Mouse (Mus musculus): ENCODE results near the gene Tmc6. TPM values are rescaled to one million over a fixed set of nuclear protein-coding genes. Genes with fewer than 3 reads are reported as not detected.
"Not testable (repeated sequence)": the region's sequence is repeated elsewhere in the genome, so short reads cannot be mapped to it uniquely, and the experiment has no call there.

The Tmc6 gene
- total RNA-seq, 2 experiments from 2014 or later = 5.5 to 5.9 TPM

DNA sequence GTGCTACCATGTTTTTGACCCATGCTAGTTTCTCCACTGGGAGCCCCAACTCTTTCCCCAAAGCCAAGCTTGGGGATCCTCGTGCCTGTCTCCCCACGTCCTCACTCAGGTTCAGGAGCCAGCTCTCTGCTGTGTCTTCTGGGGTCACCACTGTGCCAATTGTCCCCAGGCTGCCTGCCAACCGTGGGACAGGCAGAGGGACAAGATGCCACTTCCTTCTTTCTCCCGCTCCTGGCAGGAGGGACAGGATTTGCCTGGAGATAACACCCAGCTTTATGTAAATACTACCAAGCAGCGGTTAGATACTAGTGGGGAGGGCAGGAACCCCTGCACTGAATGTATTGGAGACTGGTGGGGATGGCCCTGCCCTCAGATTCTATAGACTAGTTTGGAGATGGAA lies 31.9 kb upstream of the Tmc6 start:
- no peak for DNase-seq (ENCODE audit: low spot score in 2 of 2)

DNA sequence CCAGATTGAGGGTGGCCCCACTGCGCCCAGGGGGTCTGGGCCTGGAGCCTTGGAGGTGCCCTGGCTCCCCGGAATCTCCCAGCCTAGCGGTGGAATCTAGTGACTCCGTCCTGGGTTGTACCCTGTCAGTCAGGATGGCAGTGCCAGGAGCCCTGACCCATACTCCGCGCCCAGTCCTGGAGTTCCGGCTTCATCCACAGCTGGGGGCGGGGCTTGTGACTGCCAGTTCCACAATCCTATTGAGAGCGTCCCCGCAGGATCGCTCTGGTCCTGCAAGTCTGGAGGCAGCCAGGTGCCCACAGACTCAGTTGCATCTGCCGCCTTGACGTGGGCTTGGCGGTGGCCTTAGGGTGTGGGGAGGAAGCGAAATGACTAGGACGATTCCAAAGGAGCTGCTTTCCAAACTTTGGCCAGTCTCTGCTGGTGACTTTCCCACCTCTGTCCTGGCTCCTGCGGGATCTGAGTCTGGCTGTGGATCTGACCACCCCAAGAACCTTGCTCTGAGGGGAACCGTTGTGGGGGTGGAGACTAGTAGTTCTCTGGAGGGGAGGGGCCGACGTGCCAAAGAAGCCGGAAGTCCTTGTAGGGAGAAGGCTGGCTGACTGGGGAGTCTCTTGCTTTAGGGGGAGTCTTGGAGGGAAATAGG lies 28.5 kb upstream of the Tmc6 start:
- DNase-seq (ENCODE audit: low spot score in 2 of 2) = peak; percentile 69 to 73

DNA sequence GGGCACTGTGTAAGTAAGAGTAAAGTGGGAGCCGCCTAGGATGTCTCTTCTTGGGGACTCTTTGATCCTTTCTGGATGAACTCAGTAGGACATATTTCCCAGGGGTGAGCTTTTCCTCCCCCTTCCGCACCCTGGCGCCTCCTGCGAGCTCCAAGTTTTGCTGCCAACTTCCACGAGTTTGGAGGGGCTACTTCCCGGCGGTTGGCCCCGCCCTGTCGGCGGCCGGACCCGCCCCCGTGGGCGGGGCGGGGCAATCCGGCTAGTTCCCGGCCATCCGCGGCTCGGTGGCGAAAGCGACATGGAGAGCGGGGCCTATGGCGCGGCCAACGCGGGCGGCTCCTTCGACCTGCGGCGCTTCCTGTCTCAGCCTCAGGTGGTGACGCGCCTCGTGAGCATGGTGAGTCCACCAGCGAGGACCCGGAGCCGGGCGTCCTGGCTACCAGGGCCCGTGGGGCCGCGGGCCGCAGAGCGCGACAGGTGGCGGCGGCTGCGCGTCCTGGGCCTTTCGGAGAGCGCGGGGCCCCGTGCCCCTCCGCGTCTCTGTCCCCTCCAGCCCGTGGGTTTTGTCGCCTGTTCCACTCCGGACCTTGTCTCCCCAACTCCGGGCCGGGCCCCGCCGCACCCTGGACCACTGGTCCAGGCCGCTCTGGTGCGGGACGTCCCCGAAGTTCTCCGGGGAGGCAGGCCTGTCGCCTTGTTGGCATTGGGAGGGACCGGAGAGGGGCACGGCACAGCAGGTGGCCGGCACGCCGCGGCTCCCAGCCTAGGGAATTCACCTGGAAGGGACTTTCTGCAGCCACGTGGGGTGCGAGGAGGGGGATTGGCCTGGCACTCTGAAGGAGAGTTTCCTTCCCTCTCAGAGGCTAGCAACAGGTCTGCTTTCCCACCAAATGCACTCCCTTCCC lies 27.7 kb upstream of the Tmc6 start, which contains the start of the genes Gm20708 and Syngr2:
Gene Gm20708 (plus strand): TSS at position 262 of the 905 bp plus-strand sequence.
Gene Syngr2 (plus strand): TSS at position 262 of the 905 bp plus-strand sequence.
- peak; percentile 52 to 71 for DNase-seq (ENCODE audit: low spot score in 2 of 2)

DNA sequence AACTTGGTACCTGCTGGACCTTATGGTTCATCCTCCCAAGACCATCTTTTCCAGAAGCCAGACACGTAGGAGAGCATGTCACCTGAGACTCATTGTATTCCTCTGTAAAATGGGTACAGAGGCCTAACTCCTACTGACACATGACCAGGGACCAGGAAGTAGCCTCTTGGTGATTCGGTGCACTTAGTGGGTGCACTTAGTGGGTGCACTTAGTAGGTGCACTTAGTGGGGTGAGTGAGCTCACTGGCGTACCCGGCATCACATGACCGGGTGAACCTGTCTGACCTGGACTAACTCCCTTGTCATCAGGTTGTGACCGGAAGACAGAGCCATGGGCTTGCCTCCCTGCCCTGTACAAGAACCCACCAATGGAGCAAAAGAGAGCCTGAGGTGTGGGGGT lies 24.8 kb upstream of the Tmc6 start:
- DNase-seq (ENCODE audit: low spot score in 2 of 2) = no peak

DNA sequence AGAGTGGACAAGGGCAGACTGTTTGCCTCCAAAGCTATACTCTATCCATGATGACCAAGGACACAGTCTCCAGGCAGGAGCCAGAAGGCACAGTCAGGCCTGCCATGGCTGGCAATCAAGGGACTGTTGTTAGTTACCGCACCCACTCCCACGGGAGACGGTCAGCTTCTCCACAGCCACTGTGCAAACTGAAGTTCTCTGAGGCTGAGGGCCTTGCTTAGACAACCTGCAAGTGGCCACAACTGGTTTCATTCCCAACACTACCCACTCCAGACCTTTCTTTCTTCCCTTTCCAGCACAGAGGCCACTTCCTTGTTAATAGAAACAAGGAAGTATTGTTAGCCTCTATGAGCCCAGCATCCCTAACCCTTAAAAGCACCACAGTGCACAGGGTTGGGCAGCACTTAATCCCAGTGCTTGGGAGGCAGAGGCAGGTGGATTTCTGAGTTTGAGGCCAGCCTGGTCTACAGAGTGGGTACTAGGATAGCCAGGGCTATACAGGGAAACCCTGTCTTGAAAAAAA lies 21.2 kb upstream of the Tmc6 start:
- DNase-seq (ENCODE audit: low spot score in 2 of 2) = no peak

DNA sequence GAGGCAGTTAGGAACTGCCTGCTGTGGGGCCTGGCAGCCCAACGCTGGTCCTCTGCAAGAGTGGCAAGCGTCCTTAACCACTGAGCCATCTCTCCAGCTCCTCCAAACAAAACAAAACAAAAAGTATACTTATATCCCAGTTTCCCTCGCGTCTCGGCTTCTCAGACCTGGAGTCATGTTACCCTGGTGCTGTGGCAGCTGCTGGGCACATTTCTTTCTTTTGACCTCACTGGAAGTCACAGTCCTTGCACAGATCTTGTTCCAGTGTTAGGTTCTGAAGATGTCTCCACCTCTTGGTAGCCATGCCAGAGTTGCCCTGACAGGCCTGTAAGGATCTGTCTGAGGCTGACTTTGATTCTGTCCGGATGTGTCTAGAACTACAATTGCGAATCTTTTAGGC lies 19.7 kb upstream of the Tmc6 start:
- no peak for DNase-seq (ENCODE audit: low spot score in 2 of 2)

DNA sequence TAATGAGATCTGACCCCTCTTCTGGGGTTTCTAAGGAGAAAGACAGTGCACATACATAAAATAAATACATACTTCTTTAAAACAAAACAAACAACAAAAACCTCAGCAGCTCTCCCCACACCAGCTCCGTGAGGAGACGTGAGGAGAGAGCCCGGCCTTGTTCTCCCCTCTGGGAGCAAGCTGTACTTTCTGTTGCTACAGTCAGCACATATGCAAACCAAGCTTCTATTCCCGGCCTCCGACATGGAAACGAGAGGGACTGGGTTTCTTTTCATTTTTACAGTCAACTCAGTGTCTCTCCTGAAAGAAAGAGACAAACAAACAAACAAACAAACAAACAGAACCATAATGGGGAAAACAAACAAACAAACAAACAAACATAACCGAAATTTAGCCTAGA lies 18.0 kb upstream of the Tmc6 start:
- DNase-seq (ENCODE audit: low spot score in 2 of 2) = no peak

DNA sequence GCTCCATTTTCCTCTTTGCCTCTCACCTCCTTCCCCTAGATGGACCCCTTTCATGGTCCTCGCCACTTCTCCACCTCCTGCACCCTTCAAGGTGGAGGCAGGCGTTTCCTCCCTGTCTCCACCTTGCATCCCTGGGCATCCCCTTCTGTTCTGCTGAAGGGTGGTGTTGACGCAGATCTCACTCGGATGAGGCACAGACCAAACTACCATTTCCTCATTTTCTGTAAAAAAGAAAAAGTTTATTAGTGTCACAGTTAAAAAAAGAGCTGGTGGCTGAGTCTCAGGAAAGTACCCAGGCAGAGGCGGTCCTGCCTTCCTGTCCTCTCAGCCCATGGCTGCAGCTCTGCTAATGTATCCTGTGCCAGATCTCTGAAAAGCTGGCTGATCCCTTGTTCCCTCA lies 17.2 kb upstream of the Tmc6 start:
- no peak for DNase-seq (ENCODE audit: low spot score in 2 of 2)

DNA sequence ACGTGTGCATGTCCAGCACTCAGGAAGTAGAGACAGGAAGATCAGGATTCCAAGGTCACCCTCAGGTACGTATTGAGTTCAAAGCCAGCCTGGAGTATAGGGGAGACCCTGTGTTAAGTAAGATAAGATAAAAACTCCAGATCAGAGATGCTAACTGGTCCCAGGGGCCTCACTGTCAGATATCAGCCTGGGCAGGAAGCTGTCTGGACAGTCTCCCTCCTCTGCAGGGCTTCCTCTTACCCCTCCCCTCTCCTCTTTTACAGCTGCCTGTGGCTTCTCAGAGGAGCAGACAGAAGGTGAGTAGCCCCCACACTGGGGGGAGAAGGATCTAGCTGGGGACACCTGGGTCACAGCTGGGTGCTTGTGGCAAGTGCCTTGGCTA lies 16.2 kb upstream of the Tmc6 start:
- DNase-seq (ENCODE audit: low spot score in 2 of 2) = no peak

DNA sequence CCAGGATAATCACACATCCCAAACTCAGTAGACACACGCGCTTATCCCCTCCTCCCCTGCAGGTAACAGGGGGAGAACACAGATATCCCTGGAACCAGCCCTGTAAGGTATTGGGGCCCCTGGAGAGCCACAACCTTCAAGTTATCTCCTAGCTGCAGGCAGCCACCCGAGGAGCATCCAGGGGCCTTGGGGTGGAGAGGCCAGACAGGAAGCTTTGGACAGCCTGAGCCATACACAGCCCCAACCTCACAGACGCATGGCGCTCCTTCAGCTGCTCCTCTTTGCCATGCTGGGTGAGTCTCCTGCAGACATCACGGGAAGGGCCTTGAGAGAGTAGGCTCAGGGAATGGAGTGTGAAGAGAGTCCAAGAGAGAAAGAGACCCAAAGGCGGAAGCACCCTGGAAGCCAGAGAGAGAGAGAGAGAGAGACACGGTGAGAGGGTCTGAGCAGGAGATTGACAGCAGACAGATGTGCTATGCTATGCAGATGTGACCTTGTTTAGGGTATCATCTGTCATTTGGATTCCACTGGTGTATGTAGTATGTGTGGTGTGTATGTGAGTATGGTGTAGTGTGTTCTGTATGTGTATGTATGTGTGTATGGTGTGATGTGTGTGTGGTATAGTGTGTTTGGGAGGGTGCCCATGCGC lies 15.6 kb upstream of the Tmc6 start, which contains the start of gene 6030468B19Rik:
Gene 6030468B19Rik (plus strand): TSS at position 150 of the 649 bp plus-strand sequence.
- no peak for DNase-seq (ENCODE audit: low spot score in 2 of 2)

DNA sequence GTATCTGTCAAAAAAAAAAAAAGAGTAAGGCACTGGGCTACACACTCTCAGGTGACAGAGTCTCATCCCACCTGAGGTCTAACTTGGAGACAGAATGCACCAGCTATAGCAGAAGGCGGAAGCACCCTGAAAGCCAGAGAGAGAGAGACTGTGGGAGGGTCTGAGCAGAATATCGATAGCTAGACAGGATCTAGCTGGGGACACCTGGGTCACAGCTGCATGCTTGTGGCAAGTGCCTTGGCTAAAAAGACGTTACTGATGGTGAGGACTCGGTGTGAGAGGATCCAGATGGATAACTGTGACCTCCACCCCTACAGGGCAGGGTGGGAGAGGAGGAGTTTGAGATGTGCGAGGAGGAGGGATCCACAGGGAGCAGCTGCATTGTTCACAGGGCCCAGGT lies 15.0 kb upstream of the Tmc6 start:
- DNase-seq (ENCODE audit: low spot score in 2 of 2) = no peak

DNA sequence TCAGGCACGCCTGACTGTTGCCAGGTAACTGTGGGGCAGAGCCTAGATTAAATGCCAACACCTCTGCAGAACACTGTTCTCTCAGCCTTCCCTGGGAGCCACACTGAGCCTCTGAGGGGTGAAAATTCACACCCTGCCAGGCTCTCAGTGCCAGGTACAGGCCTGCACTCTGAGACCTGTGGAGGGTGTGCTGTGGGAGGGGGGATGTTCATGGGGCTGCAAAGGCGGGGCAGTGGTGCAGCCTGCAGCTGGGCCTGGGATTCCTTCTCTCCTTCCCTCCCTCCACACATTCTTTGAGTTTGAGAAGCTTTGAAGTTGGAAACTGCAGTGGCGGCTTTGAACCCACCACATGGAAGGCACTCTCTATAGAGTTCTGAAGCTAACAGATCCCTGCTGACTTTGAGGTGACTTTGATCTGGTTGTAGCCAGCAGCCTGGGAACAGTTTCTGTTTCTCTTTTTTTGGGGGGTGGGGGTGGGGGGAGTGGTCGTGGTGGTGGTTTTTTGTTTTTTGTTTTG lies 12.1 kb upstream of the Tmc6 start:
- DNase-seq (ENCODE audit: low spot score in 2 of 2) = no peak

DNA sequence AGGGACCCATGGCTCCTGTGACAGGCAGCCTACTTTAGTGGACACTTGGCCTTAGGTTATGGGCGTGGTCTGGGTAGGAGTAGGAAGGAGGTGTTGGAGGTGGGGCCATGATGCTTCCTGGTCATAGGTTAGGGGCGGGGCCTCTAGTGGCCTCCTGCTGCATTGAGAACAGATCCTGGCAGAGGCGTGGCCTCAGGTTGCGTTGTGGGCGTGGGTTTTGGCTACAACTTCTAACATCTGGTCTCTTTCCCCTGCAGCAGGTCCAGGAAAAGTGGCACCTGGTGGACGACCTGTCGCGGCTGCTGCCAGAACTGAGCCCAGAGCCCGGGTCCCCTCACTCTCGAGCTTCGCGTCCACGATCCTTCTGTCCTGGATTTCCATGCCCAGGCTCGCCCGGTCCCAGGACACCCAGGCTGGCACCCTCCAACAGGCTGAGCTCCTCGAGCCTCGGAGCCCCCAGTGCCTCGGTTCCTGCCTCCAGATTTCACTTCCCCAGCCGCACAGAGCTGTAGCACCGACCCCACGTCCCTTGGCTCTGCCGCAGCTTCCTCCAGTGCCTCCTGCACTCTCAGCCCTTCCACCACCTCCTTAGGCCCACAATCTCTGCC lies 10.4 kb upstream of the Tmc6 start:
- DNase-seq (ENCODE audit: low spot score in 2 of 2) = no peak

DNA sequence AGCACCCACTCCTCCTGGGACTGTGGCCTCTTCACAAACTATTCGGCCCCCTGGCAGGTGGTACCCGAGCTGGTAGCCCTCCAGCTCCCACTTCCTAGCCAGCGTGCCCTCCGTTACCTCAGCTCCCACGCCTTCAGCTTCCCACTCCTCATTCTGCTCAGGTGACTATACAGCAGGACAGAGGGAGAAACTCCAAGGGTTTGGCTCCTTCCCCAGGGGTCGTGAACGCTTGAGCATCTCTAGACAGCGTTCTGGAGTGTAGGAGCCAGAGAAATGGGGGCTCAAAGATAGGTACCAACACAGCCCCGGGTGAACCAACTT lies 9.4 kb upstream of the Tmc6 start:
- no peak for DNase-seq (ENCODE audit: low spot score in 2 of 2)

DNA sequence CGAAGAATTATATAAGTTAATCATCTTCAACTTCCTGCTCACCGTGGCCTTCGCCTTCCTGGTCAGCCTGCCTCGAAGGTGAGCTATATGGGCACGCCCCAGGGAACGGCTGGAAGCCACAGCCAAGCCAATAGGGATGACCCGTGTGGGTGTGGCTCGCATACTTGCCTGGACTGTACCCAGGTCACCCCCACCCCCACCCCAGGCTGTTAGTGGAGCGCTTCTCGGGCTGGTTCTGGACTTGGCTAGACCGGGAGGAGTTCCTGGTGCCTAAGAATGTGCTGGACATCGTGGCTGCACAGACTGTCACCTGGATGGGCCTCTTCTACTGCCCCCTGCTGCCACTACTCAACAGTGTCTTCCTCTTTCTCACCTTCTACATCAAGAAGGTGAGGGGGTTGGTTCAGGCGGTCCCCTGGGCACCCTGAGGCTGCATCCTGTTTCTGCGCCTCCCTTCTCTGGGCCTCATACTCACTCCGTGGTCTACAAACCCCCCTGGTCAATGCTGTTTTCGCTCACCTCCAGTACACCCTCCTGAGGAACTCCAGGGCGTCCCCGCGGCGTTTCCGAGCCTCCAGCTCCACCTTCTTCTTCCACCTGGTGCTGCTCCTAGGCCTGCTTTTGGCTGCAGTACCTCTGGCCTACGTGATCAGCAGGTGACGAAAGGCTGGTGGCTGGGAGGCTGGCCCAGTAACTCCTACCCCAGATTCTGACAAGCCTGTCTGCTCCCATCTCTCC lies 8.9 kb upstream of the Tmc6 start:
- no peak for DNase-seq (ENCODE audit: low spot score in 2 of 2)

DNA sequence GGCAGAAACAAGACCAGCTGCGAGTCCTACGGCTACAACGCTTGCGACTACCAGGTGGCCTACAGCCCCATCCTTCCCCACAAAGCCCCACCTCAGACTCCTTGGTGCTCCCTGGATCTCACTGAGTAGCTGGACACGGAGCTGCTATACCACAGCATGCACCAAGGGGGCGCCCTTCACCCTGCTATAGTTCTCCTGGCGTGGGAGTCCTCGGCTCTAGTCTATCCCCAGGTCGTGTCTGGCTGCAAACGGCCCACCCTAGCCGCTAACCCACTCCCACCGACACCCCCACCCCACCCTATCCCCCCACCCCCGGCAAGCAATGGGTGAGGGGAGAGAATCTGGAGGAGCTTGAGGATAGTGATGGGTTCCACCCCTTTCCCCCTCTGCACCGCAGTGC lies 8.3 kb upstream of the Tmc6 start:
- DNase-seq (ENCODE audit: low spot score in 2 of 2) = peak; percentile 75 to 77

DNA sequence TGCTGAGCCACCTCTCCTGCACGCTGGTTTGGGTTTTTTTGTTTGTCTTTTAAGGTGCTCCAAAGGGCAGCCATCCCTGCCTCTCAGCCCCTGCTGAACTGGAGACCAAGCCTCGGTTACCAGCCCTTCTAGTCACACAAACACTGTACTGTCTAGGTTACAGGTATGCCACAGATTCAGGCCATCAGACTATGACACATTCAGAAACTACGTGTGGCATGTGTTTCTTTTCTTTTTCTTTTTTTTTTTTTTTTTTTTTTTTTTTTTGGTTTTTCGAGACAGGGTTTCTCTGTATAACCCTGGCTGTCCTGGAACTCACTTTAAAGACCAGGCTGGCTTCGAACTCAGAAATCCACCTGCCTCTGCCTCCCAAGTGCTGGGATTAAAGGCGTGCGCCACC lies 6.5 kb upstream of the Tmc6 start:
- not testable (repeated sequence) for DNase-seq (ENCODE audit: low spot score in 2 of 2)

DNA sequence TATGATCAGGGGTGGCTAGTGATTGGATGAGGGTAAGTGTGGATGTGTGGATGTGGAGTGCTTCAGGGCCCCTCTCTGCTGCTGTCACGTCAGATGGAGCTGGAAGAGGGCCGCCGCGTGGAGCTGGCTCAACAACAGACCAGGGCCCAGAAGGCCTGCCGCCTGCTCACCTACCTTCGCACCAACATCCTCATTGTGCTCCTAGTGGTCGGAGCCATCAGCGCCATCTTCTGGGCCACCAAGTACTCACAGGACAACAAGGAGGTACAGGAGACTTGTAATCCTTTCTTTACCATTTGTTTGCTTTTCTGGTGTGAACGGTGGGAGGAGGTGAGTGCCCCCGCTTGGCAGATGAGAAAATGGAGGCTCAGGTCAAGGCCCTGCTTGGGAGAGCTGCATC lies 4.3 kb upstream of the Tmc6 start:
- DNase-seq (ENCODE audit: low spot score in 2 of 2) = peak in 1 of 2 experiments; percentile 72

DNA sequence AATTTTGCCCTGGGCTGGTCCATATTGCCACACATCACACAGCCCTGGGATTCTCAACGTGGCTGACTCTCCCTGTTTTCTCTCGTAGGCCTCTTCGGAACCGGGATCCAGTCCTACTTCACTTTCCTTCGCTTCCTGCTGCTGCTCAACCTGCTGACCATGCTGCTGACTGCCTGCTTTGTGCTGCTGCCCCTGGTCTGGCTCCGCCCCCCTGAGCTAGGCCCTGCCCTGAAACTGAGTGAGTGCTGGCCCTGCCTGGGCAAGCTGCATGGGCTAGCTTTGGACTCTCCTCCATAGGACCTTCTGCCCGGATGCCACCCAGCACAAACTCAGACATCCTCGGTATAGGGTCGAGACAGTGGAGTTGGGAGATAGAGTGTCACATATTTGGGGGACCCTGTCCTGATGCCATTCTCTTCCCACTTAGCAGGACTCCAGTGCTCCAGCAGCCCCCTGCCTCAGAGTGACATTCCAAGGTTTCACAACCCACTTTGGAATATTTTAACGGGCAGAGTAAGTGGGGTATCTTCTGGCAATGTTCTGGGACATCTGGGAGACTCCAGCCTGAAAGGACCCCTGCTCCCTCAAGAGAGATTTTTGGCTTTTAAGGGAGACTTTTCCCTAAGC lies 1.8 kb upstream of the Tmc6 start:
- DNase-seq (ENCODE audit: low spot score in 2 of 2) = peak in 1 of 2 experiments; percentile 28

DNA sequence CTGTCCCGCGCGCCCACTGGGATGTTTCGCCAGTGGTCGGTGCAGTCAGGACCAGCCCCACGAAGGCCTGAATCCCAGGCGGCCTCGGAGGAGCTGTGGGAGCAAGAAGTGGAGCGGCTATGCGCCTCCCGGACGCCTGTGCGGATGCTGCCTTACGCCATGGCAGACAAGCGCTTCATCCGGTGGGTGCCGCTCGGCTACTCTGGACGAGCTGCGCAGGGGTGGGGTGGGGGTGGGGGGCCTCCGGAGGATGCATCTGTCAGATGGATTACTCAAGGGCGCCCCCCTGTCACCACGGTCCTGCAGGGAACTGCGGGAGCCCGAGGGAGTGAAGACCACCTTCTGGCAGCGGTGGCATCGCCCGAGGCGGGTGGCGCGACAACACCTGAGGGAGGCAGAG lies 1.1 kb upstream of the Tmc6 start:
- DNase-seq (ENCODE audit: low spot score in 2 of 2) = peak; percentile 79 to 82
